15 mouse cellular contexts compared by ENCODE assay signal in genomic region chr5:65888998-65889397, GRCm38 (mm10). TPM values are rescaled to one million over a fixed set of nuclear protein-coding genes. Genes with fewer than 3 reads are reported as not detected.
DNase-seq lines count a peak whose midpoint lies in the region; ATAC-seq lines count a peak whose summit lies in the region.
"Had no signal": no experiment of that assay in that cellular context is flagged by ENCODE, and none has a peak within 500 bp of the region (broad histone marks: within the 10 kb centered on the region; RNA-seq: fewer than 3 reads in every experiment).

No protein-coding gene starts in this region.

- DNase-seq in kidney, postnatal 10 days, result no peak
- DNase-seq in T-cell, adult 2 months (ENCODE audit: low spot score), result peak; percentile 38
- peak; percentile 59 for DNase-seq in splenic B cell, adult 2 months (ENCODE audit: low read depth, low spot score)
- no peak for DNase-seq in hindbrain, embryonic 11.5 days (ENCODE audit: low spot score)
- DNase-seq in cerebellum, adult 11-12 months, result no peak
- DNase-seq: adrenal gland, postnatal 36 days; gastrocnemius, postnatal 36 days; kidney, adult 18-20 months had no signal

- no peaks in the 10 kb centered on the region for H3K9me3 ChIP-seq in kidney, embryonic 15.5 days (replicated peaks)
- H3K9me3 ChIP-seq in hindbrain, embryonic 11.5 days (ENCODE audit: control insufficient read depth, low read length), result no peaks in the 10 kb centered on the region
- H3K9me3 ChIP-seq: forebrain, embryonic 15.5 days; limb, embryonic 15.5 days; lung, embryonic 15.5 days; midbrain, embryonic 12.5 days had no signal

- H3K27ac ChIP-seq in kidney, embryonic 15.5 days, result no peak overlapping the region
- H3K27ac ChIP-seq in hindbrain, embryonic 11.5 days (ENCODE audit: low read depth, low read length), result no peak overlapping the region
- H3K27ac ChIP-seq: forebrain, embryonic 15.5 days; limb, embryonic 15.5 days; lung, embryonic 15.5 days; midbrain, embryonic 12.5 days had no signal

- H3K4me1 ChIP-seq in kidney, embryonic 15.5 days, result peaks cover 7% of the 10 kb centered on the region; the same call in 1 of the 2 replicates
- no peaks in the 10 kb centered on the region for H3K4me1 ChIP-seq in hindbrain, embryonic 11.5 days (replicated peaks; ENCODE audit: control insufficient read depth, insufficient read depth, low read length)
- H3K4me1 ChIP-seq: limb, embryonic 15.5 days; lung, embryonic 15.5 days; midbrain, embryonic 12.5 days had no signal

- H3K4me3 ChIP-seq in kidney, embryonic 15.5 days (replicated peaks), result no peak overlapping the region
- H3K4me3 ChIP-seq in hindbrain, embryonic 11.5 days (ENCODE audit: low read depth, low read length), result no peak overlapping the region
- H3K4me3 ChIP-seq: forebrain, embryonic 15.5 days; limb, embryonic 15.5 days; lung, embryonic 15.5 days; midbrain, embryonic 12.5 days had no signal

- no peaks in the 10 kb centered on the region for H3K36me3 ChIP-seq in kidney, embryonic 15.5 days
- peaks cover 13% of the 10 kb centered on the region; the same call in 1 of the 2 replicates for H3K36me3 ChIP-seq in splenic B cell, adult 2 months (ENCODE audit: control insufficient read depth, insufficient read depth, low read length, poor library complexity, severe bottlenecking)
- no peaks in the 10 kb centered on the region for H3K36me3 ChIP-seq in hindbrain, embryonic 11.5 days (ENCODE audit: control insufficient read depth, insufficient read depth, low read length)
- H3K36me3 ChIP-seq: forebrain, embryonic 15.5 days; limb, embryonic 15.5 days; lung, embryonic 15.5 days; midbrain, embryonic 12.5 days had no signal

- H3K27me3 ChIP-seq in kidney, embryonic 15.5 days, result no peaks in the 10 kb centered on the region
- H3K27me3 ChIP-seq in splenic B cell, adult 2 months (ENCODE audit: control insufficient read depth, insufficient read depth, low read length, poor library complexity, severe bottlenecking), result no peaks in the 10 kb centered on the region
- H3K27me3 ChIP-seq in hindbrain, embryonic 11.5 days (ENCODE audit: control insufficient read depth, insufficient read depth, low read length), result no peaks in the 10 kb centered on the region
- H3K27me3 ChIP-seq: forebrain, embryonic 15.5 days; limb, embryonic 15.5 days; lung, embryonic 15.5 days; midbrain, embryonic 12.5 days had no signal

- 57% methylated on average over 5 of the region's 5 CpGs for WGBS in kidney, embryonic 15.5 days
- WGBS in hindbrain, embryonic 11.5 days, result 67% methylated on average over 5 of the region's 5 CpGs

- ATAC-seq in kidney, embryonic 15.5 days (replicated peaks; ENCODE audit: low FRiP score), result 0 out of 2 replicates have a peak, but pooled peaks have one; percentile 29
- peak; percentile 58 for ATAC-seq in inflammation-experienced regulatory T-cells, adult 6 months
- no peak for ATAC-seq in hindbrain, embryonic 11.5 days (ENCODE audit: low FRiP score)
- ATAC-seq: forebrain, embryonic 15.5 days had no signal

- H3K4me2 ChIP-seq in kidney, embryonic 15.5 days, result no peak overlapping the region
- H3K4me2 ChIP-seq in hindbrain, embryonic 11.5 days (replicated peaks; ENCODE audit: low read depth, low read length), result no peak overlapping the region
- H3K4me2 ChIP-seq: forebrain, embryonic 15.5 days; limb, embryonic 15.5 days; lung, embryonic 15.5 days; midbrain, embryonic 12.5 days had no signal

- no peak overlapping the region for H3K9ac ChIP-seq in kidney, embryonic 15.5 days
- no peak overlapping the region for H3K9ac ChIP-seq in hindbrain, embryonic 11.5 days (ENCODE audit: low read depth, low read length)
- H3K9ac ChIP-seq: forebrain, embryonic 15.5 days; limb, embryonic 15.5 days; lung, embryonic 15.5 days; midbrain, embryonic 12.5 days had no signal

RNA-seq across cellular contexts. Expression of gene Rhoh, which starts 28.0 kb away (rescaled TPM):
- polyA plus RNA-seq in kidney, embryonic 15.5 days (2015; fragmentation: Nextera tagmentation; extraction: Ambion mirVana), result 0.50 and 0.78 TPM in 2 replicates
- polyA plus RNA-seq in inflammation-experienced regulatory T-cells, adult 6 months (2017; shearing (Covaris generic)), result 100 to 1,000 TPM; 154 to 314 (median 282) TPM
- 0.09 and 0.52 TPM in 2 replicates for polyA plus RNA-seq in hindbrain, embryonic 11.5 days (2014; fragmentation: Nextera tagmentation; extraction: Ambion mirVana)

RNA-seq across cellular contexts. Expression of gene Chrna9, which starts 45.7 kb away (rescaled TPM):
- polyA plus RNA-seq in kidney, embryonic 15.5 days (2015; fragmentation: Nextera tagmentation; extraction: Ambion mirVana), result 0.28 and 0.55 TPM in 2 replicates
- polyA plus RNA-seq in inflammation-experienced regulatory T-cells, adult 6 months (2017; shearing (Covaris generic)), result 1 to 10 TPM in 2 of 3 experiments, not detected in 1; 1.6 to 2.0 TPM
- polyA plus RNA-seq in hindbrain, embryonic 11.5 days (2014; fragmentation: Nextera tagmentation; extraction: Ambion mirVana), result 0.20 and 0.70 TPM in 2 replicates
- polyA plus RNA-seq: forebrain, embryonic 15.5 days; midbrain, embryonic 12.5 days; urinary bladder, adult 2 months had no signal

Comparison
In these comparisons a context has a peak if more than half of its experiments do, and no peak if none do; other contexts are left out.
1. DNase-seq: peak in T-cell, adult 2 months (single experiment) and splenic B cell, adult 2 months (single experiment); none in kidney, postnatal 10 days (single experiment), hindbrain, embryonic 11.5 days (single experiment) and cerebellum, adult 11-12 months (single experiment).
2. RNA of gene Rhoh, which starts 28.0 kb away (polyA plus RNA-seq): 154 to 314 TPM in inflammation-experienced regulatory T-cells, adult 6 months; 0.50 to 0.78 TPM in kidney, embryonic 15.5 days and 0.09 to 0.52 TPM in hindbrain, embryonic 11.5 days; every median in the first group is over 10 times any median in the second.